Mouse (Mus musculus): ENCODE results near the gene Rpl10-ps3. TPM values are rescaled to one million over a fixed set of nuclear protein-coding genes. Genes with fewer than 3 reads are reported as not detected.

Rpl10-ps3 gene
- polyA plus RNA-seq, 1 experiment from 2014 or later = 108 TPM

- H3K36me3 ChIP-seq = no peaks in the 10 kb centered on the region
- ATAC-seq (replicated peaks) = no peak
- no peak overlapping the region for H3K4me2 ChIP-seq (replicated peaks)
- H3K4me3 ChIP-seq = no peak overlapping the region
- WGBS = 64% methylated on average over 3 of the region's 3 CpGs
- H3K27me3 ChIP-seq = no peaks in the 10 kb centered on the region
- no peaks in the 10 kb centered on the region for H3K9me3 ChIP-seq
- no peak overlapping the region for H3K27ac ChIP-seq (replicated peaks)
- 0 out of 2 replicates have a peak, but pooled peaks cover 4% of the 10 kb centered on the region for H3K4me1 ChIP-seq
- no peak overlapping the region for H3K9ac ChIP-seq (replicated peaks)
Measured at GRCm38 (mm10) chr9:50349156-50349555, 4.4 kb upstream of the Rpl10-ps3 start.

DNA sequence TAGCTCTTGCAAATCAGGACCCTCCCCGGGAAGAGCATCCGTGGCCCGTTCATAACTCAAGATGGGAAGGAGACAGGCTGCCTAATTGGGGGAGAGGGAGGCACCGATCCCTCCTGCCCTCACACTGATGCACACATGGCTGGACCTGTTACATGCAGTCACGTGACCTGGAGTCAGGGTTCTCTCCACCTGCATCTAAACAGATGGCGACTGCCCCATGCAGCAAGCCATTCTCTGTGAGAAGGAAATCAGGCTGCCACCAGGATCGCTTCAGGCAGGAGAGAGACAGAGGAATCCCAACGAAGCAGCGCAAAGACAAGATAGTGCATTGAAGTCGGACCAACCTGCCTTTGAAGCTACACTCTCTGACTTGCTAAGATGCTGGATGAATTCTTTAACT lies 3.5 kb upstream of the Rpl10-ps3 start:
- Histone ChIP-seq H3K27ac (replicated peaks) (no peak overlapping the region), H3K9me3 (no peaks in the 10 kb centered on the region), H3K4me1 (0 out of 2 replicates have a peak, but pooled peaks cover 4% of the 10 kb centered on the region), H3K9ac (replicated peaks) (no peak overlapping the region), H3K4me2 (replicated peaks) (no peak overlapping the region), H3K27me3 (no peaks in the 10 kb centered on the region), H3K36me3 (no peaks in the 10 kb centered on the region), H3K4me3 (no peak overlapping the region)
- WGBS = 86% methylated on average over 10 of the region's 10 CpGs
- ATAC-seq (replicated peaks) = no peak

DNA sequence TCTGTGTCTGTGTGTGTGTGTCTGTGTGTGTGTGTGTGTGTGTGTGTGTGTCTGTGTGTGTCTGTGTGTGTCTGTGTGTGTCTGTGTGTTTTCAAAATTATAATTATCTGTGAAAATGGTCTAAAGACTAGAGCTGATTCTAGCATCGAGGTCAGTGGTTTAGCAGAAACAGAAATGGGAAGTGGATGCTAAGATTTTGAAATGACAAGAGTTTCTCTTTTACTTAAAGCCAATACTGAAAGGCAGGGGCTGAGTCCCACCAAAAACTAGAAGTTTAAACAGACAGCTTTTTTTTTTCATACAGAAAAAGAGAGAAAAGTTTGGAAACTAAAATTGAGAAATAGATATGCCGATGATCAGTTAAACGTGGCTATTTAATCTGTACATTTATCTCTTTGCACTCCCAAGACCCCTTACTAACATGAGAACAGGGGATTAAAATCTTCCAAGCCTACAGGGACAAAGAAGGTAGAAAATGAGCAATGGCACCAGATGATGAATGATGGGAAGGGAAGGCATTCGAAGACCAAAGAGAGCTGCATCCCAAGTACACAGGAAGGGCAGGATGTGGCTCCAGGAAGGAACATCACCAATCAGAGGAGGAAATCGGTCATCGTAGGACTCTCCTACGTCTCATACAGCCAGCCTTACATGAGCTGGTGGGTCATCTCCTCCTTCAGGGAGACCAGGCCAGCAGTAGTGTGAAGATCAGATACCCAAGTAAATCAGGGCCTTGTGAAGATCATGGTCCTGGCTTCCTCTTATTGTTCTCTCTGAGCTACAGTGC lies 9.0 kb downstream of the Rpl10-ps3 start:
- Histone ChIP-seq H3K27ac (replicated peaks) (no peak overlapping the region), H3K9ac (replicated peaks) (no peak overlapping the region), H3K27me3 (no peaks in the 10 kb centered on the region), H3K4me2 (replicated peaks) (no peak overlapping the region), H3K4me1 (0 out of 2 replicates have a peak, but pooled peaks cover 3% of the 10 kb centered on the region), H3K36me3 (no peaks in the 10 kb centered on the region), H3K9me3 (no peaks in the 10 kb centered on the region), H3K4me3 (no peak overlapping the region)
- 85% methylated on average over 7 of the region's 7 CpGs for WGBS
- ATAC-seq (replicated peaks) = no peak

DNA sequence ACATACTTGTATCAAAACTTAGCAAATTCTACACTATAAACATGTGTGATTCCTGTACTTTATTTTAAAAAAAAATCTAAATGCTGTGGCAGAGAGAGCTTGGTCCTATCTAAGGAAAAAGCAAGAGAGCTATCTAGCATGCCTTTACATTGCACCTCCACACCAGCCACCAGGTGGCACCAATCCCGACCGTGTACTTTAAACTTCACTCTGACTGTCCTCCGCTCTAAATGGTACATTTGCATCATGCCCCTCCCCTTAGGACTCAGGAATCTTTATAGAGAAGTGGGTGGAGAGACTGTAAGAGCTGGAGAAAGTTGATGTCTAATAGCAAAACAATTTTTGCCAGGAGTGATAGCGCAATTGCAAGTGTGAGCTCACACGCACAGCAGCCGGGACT lies 11.4 kb downstream of the Rpl10-ps3 start:
- 36% methylated on average over 6 of the region's 6 CpGs for WGBS
- H3K36me3 ChIP-seq = no peaks in the 10 kb centered on the region
- H3K4me3 ChIP-seq = no peak overlapping the region
- H3K4me2 ChIP-seq (replicated peaks) = no peak overlapping the region
- no peak overlapping the region for H3K27ac ChIP-seq (replicated peaks)
- H3K4me1 ChIP-seq = 0 out of 2 replicates have a peak, but pooled peaks cover 3% of the 10 kb centered on the region
- no peak for ATAC-seq (replicated peaks)
- H3K9me3 ChIP-seq = no peaks in the 10 kb centered on the region
- no peaks in the 10 kb centered on the region for H3K27me3 ChIP-seq
- H3K9ac ChIP-seq (replicated peaks) = no peak overlapping the region

DNA sequence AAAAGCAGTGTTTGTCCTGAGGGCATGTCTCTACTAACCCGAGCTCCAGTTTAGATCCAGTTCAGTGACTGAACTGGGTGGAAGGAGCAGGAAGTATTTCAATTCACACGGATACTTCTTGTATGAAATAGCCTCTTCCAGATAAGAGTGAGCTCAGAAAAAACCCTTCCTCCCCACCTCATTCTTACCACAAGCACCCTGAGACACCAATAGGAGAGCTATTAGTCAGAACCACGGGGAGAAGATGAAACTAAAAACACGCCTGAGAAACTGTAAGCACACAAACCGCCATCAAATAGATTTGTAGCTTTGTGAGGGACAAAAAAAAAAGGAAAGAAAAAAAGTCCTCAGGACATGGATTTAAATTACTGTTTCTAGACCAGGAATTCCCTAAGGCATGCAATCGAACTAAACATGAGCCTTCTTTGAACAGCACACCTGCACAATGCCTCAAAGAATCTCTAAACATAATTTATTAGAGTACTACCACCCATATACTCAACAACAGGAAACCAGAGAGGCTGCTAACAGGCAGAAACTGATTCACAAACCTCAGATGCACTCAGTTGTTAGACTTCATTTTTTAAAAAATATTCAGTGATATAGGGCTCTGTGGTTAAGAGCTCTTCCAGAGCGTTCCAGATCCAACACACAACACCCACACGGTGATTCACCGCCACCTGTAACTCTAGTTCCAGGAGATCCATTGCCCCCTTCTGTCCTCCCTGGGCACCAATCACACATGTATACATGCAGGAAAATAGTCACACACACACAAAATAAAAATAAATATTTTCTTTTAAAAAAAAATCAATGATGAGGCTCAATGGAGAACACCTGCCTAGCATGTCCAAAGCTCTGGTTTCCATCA lies 20.2 kb downstream of the Rpl10-ps3 start:
- no peaks in the 10 kb centered on the region for H3K4me1 ChIP-seq
- H3K36me3 ChIP-seq = no peaks in the 10 kb centered on the region
- H3K9ac ChIP-seq (replicated peaks) = no peak overlapping the region
- H3K4me3 ChIP-seq = no peak overlapping the region
- 90% methylated on average over 9 of the region's 9 CpGs for WGBS
- no peak overlapping the region for H3K27ac ChIP-seq (replicated peaks)
- H3K4me2 ChIP-seq (replicated peaks) = no peak overlapping the region
- H3K9me3 ChIP-seq = no peaks in the 10 kb centered on the region
- no peak for ATAC-seq (replicated peaks)
- H3K27me3 ChIP-seq = no peaks in the 10 kb centered on the region

DNA sequence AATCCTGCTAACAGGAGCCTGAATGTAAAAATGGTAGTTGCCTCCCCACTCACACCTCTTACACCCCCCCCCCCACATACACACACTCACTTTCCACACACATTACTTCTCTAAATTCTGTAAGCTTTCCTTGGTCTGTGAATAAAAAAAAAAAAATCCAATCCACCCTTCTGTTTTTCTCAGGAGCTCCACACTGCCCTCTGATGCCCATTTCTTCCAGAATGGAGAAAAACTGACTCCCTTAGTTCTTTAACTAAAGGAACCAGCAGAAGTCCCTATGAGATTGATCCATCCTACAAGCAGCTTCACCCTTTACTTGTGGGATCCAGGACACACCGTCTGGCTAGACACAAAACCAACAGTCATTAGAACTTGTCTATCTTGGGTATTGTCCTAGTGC lies 24.0 kb downstream of the Rpl10-ps3 start:
- no peaks in the 10 kb centered on the region for H3K27me3 ChIP-seq
- WGBS = 51% methylated on average over 1 of the region's 1 CpGs
- no peaks in the 10 kb centered on the region for H3K36me3 ChIP-seq
- H3K4me2 ChIP-seq (replicated peaks) = no peak overlapping the region
- H3K27ac ChIP-seq (replicated peaks) = no peak overlapping the region
- peaks cover 9% of the 10 kb centered on the region for H3K4me1 ChIP-seq
- H3K9ac ChIP-seq (replicated peaks) = no peak overlapping the region
- no peaks in the 10 kb centered on the region for H3K9me3 ChIP-seq
- no peak for ATAC-seq (replicated peaks)
- no peak overlapping the region for H3K4me3 ChIP-seq

DNA sequence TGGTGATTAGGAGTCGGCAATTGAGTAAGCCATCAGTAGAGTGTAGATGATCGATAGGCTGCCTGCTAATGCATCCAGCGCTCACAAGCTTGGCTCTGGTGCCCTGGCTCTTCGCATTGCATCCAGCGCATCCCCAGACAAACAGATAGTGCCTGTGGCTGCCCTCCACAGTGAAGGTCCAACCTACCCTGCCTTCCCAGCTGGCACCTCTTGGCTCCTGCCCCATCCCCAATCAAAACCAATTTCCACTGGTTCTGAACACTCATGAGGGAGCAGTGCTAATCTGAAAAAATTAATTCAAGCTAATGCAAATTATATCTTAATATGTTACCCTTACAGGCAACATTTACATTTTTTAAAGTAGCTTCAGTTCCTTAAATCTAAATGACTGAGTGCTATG lies 25.3 kb downstream of the Rpl10-ps3 start:
- no peak for ATAC-seq (replicated peaks)

GRCm38 (mm10) chr9:50317299-50317698 lies 27.5 kb downstream of the Rpl10-ps3 start:
- Histone ChIP-seq H3K4me3 (no peak overlapping the region), H3K27ac (replicated peaks) (no peak overlapping the region), H3K4me1 (peaks cover 9% of the 10 kb centered on the region), H3K36me3 (no peaks in the 10 kb centered on the region), H3K4me2 (replicated peaks) (no peak overlapping the region), H3K9me3 (no peaks in the 10 kb centered on the region), H3K9ac (replicated peaks) (no peak overlapping the region), H3K27me3 (no peaks in the 10 kb centered on the region)
- 39% methylated on average over 6 of the region's 6 CpGs for WGBS
- ATAC-seq (replicated peaks) = no peak

More for the DNA sequence above, 25.3 kb downstream of the Rpl10-ps3 start:
- no peak overlapping the region for H3K27ac ChIP-seq (replicated peaks)
- no peaks in the 10 kb centered on the region for H3K9me3 ChIP-seq
- no peak overlapping the region for H3K4me3 ChIP-seq
- H3K36me3 ChIP-seq = no peaks in the 10 kb centered on the region
- H3K4me1 ChIP-seq = peaks cover 9% of the 10 kb centered on the region
- no peak overlapping the region for H3K4me2 ChIP-seq (replicated peaks)
- H3K9ac ChIP-seq (replicated peaks) = no peak overlapping the region
- WGBS = 93% methylated on average over 5 of the region's 5 CpGs
- H3K27me3 ChIP-seq = no peaks in the 10 kb centered on the region

DNA sequence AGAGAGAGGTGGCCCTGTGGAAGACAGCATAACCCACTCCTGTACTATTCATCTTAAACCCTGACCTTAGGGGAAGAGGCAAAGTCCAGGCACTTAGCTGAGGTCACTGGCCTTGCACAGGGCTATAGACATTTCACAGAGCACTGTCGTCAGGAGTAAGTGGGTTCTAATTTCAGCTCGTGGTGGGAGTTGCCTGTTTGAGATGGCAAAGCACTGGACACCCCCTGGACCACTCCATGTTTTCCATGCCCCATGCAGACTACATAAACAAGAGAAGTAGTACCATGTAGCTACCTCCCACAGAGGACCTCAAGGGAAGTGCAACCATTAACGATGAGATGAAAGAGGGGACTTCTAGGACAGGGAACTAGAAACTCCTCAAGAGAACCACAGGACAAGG lies 29.1 kb downstream of the Rpl10-ps3 start:
- 65% methylated on average over 3 of the region's 3 CpGs for WGBS
- no peak for ATAC-seq (replicated peaks)

DNA sequence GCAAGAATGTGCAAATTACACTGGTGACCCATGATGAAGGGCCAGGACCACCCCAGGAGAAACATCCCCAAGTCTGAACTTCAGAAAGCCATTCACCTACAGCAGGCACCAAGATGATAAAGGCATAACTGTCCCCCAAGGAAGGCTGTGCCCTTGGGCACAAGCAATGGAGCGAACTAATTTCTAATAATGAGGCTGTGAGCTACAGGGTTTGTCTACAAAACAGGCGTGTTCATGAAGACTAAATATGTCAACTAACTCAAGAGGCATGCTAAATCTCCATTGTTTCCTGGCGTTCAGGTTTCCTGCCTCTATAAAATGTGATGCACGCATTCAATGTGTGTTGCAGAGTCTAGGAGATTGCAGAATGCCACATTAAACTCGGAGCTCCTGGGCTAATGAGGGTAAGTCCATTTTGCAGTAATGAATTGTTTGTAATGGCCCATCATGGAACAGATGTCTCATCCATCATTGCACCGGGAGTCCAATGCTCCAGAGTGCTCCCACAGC lies 33.7 kb downstream of the Rpl10-ps3 start:
- peaks cover 5% of the 10 kb centered on the region for H3K4me1 ChIP-seq
- no peak overlapping the region for H3K4me2 ChIP-seq (replicated peaks)
- H3K36me3 ChIP-seq = no peaks in the 10 kb centered on the region
- no peaks in the 10 kb centered on the region for H3K9me3 ChIP-seq
- no peak overlapping the region for H3K27ac ChIP-seq (replicated peaks)
- H3K9ac ChIP-seq (replicated peaks) = no peak overlapping the region
- no peak for ATAC-seq (replicated peaks)
- H3K27me3 ChIP-seq = no peaks in the 10 kb centered on the region
- no peak overlapping the region for H3K4me3 ChIP-seq
- 42% methylated on average over 6 of the region's 6 CpGs for WGBS

More for the DNA sequence above, 29.1 kb downstream of the Rpl10-ps3 start:
- no peaks in the 10 kb centered on the region for H3K36me3 ChIP-seq
- H3K9me3 ChIP-seq = no peaks in the 10 kb centered on the region
- H3K9ac ChIP-seq (replicated peaks) = no peak overlapping the region
- H3K27me3 ChIP-seq = no peaks in the 10 kb centered on the region
- H3K4me2 ChIP-seq (replicated peaks) = no peak overlapping the region
- peaks cover 9% of the 10 kb centered on the region for H3K4me1 ChIP-seq
- no peak overlapping the region for H3K27ac ChIP-seq (replicated peaks)
- no peak overlapping the region for H3K4me3 ChIP-seq

GRCm38 (mm10) chr9:50305666-50306402 lies 38.9 kb downstream of the Rpl10-ps3 start:
- Histone ChIP-seq H3K27me3 (no peaks in the 10 kb centered on the region), H3K9ac (replicated peaks) (no peak overlapping the region), H3K4me2 (replicated peaks) (no peak overlapping the region), H3K27ac (replicated peaks) (peak overlapping the region; percentile 68), H3K4me3 (no peak overlapping the region), H3K9me3 (no peaks in the 10 kb centered on the region), H3K4me1 (peaks cover 26% of the 10 kb centered on the region), H3K36me3 (no peaks in the 10 kb centered on the region)
- WGBS = 40% methylated on average over 10 of the region's 10 CpGs
- ATAC-seq (replicated peaks) = peak; percentile 85

All from forebrain, embryonic 15.5 days (tissue).